14 mouse cellular contexts compared by ENCODE assay signal in genomic region chr9:90259400-90259950, GRCm38 (mm10). TPM values are rescaled to one million over a fixed set of nuclear protein-coding genes. Genes with fewer than 3 reads are reported as not detected.
DNase-seq lines count a peak whose midpoint lies in the region; ATAC-seq and TF ChIP-seq lines count a peak whose summit lies in the region.
"Had no signal": no experiment of that assay in that cellular context is flagged by ENCODE, and none has a peak within 500 bp of the region (broad histone marks: within the 10 kb centered on the region; RNA-seq: fewer than 3 reads in every experiment).

No protein-coding gene starts in this region.

- H3K4me3 ChIP-seq in spleen, adult 2 months (ENCODE audit: extremely low read depth, insufficient read depth, insufficient read length): no peak overlapping the region
- no peak overlapping the region for H3K4me3 ChIP-seq in intestine, embryonic 15.5 days (replicated peaks)
- H3K4me3 ChIP-seq: limb, embryonic 12.5 days had no signal

- no peak overlapping the region for H3K4me2 ChIP-seq in intestine, embryonic 15.5 days (replicated peaks)
- H3K4me2 ChIP-seq: limb, embryonic 12.5 days had no signal

- H3K27me3 ChIP-seq in spleen, adult 2 months (ENCODE audit: control insufficient read depth, insufficient read depth, low read length): no peaks in the 10 kb centered on the region
- H3K27me3 ChIP-seq in intestine, embryonic 15.5 days (replicated peaks): no peaks in the 10 kb centered on the region
- H3K27me3 ChIP-seq: limb, embryonic 12.5 days; Patski had no signal

- H3K9ac ChIP-seq in intestine, embryonic 15.5 days: no peak overlapping the region
- H3K9ac ChIP-seq: limb, embryonic 12.5 days had no signal

- peak overlapping the region; percentile 78 for H3K27ac ChIP-seq in spleen, adult 2 months (ENCODE audit: insufficient read depth, low read length)
- H3K27ac ChIP-seq in intestine, embryonic 15.5 days: no peak overlapping the region
- H3K27ac ChIP-seq: limb, embryonic 12.5 days had no signal

- peaks cover 17% of the 10 kb centered on the region; the same call in 1 of the 2 replicates for H3K4me1 ChIP-seq in spleen, adult 2 months (ENCODE audit: control insufficient read depth, insufficient read depth, insufficient read length)
- H3K4me1 ChIP-seq in intestine, embryonic 15.5 days (replicated peaks): peaks cover 21% of the 10 kb centered on the region

- no peaks in the 10 kb centered on the region for H3K36me3 ChIP-seq in spleen, adult 2 months (ENCODE audit: control insufficient read depth, insufficient read depth, low read length)
- no peaks in the 10 kb centered on the region; the same call in 1 of the 2 replicates for H3K36me3 ChIP-seq in intestine, embryonic 15.5 days
- H3K36me3 ChIP-seq: limb, embryonic 12.5 days had no signal

- no peak for TF ChIP-seq CTCF in spleen, adult 2 months (IDR thresholded peaks at IDR 0.05; ENCODE audit: extremely low read depth, insufficient read depth, insufficient read length, insufficient replicate concordance)

- peak; percentile 31 for DNase-seq in heart, adult 8-10 months (ENCODE audit: low spot score)
- no peak for DNase-seq in heart, adult 18-20 months
- peak in 1 of 2 experiments; percentile 37 for DNase-seq in spleen, adult 2 months (ENCODE audit: low read depth in 1 of 2, low spot score in 2 of 2)
- DNase-seq in spleen, postnatal 14 days (ENCODE audit: low spot score in 2 of 2): no peak
- no peak for DNase-seq in cerebellum, postnatal 4 days (ENCODE audit: low spot score in 2 of 2)
- DNase-seq in right cerebral cortex, postnatal 4 days: no peak
- DNase-seq: adrenal gland, postnatal 10 days; B cell, adult 2 months; cerebellum, adult 8-10 months; kidney, adult 9 months had no signal

- WGBS in spleen, adult 2 months: 61% methylated on average over 12 of the region's 12 CpGs
- WGBS in intestine, embryonic 15.5 days: 69% methylated on average over 12 of the region's 12 CpGs

- H3K9me3 ChIP-seq in intestine, embryonic 15.5 days: no peaks in the 10 kb centered on the region
- H3K9me3 ChIP-seq: limb, embryonic 12.5 days had no signal

- no peak for TF ChIP-seq POLR2A in spleen, adult 2 months (IDR thresholded peaks at IDR 0.05; ENCODE audit: low read depth, low read length)

- ATAC-seq in monocyte, adult 5-6 weeks (replicated peaks; ENCODE audit: insufficient number of reproducible peaks, low FRiP score, low TSS enrichment, poor library complexity, severe bottlenecking): peak; percentile 62
- ATAC-seq in intestine, embryonic 15.5 days: no peak
- ATAC-seq: Patski had no signal

RNA-seq across cellular contexts. Expression of gene Tbc1d2b, which starts 11.1 kb away (rescaled TPM):
- total RNA-seq in heart, adult 8-10 months (2022): 10 to 100 TPM in 1 of 4 experiments, 1 to 10 TPM in 3; 8.7 to 10.3 (median 9.4) TPM
- 10 to 100 TPM in 1 of 2 experiments, 1 to 10 TPM in 1; 8.3 to 10.1 TPM for total RNA-seq in heart, adult 18-20 months (2021)
- polyA plus RNA-seq in spleen, adult 2 months (2012; rRNA removed): 26.4 and 27.8 TPM in 2 replicates
- 51.8 to 93.0 TPM (median 58.5 TPM) in 3 replicates for total RNA-seq in monocyte, adult 5-6 weeks (2017)
- polyA plus RNA-seq in intestine, embryonic 15.5 days (2015; fragmentation: Nextera tagmentation; extraction: Ambion mirVana): 14.6 and 14.9 TPM in 2 replicates
